Mouse (Mus musculus): Measurements from ENCODE around the gene Atpaf1. TPM values are rescaled to one million over a fixed set of nuclear protein-coding genes. Genes with fewer than 3 reads are reported as not detected.

The Atpaf1 gene
- polyA plus RNA-seq, 1 experiment = 60.6 TPM

DNA sequence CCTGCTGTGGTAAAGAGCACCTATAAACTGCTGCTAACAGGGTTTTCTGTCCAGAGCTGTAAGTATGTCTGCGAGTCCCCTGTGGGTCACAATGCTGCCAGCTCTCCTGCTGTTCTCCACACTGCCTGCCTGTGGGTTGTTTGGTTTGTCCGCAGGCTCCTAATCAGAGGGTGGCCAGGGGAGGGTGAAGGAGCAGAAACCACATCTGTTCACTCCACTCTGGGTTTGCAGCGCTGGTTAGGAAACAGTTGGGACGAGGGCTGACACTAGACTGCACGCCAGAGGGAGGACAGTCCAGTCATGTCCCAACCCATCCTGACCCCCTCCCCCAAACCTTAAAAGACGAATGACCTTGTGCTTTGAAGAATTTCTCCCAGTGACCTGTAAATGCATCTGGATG lies 70.5 kb downstream of the Atpaf1 start:
- H3K4me3 ChIP-seq (ENCODE audit: low read depth, low read length) = no peak overlapping the region
- peaks cover 37% of the 10 kb centered on the region for H3K36me3 ChIP-seq (ENCODE audit: control insufficient read depth, insufficient read depth, low read length)
- H3K4me1 ChIP-seq (ENCODE audit: control insufficient read depth, insufficient read depth, insufficient read length, low read length) = no peaks in the 10 kb centered on the region; the same call in 1 of the 2 replicates
- H3K27ac ChIP-seq (ENCODE audit: insufficient read depth, low read depth, low read length) = no peak overlapping the region
- WGBS = 84% methylated on average over 6 of the region's 6 CpGs
- no peaks in the 10 kb centered on the region for H3K27me3 ChIP-seq (ENCODE audit: control insufficient read depth, insufficient read depth, low read length)
- TF ChIP-seq POLR2A (IDR thresholded peaks at IDR 0.05; ENCODE audit: low read depth, low read length) (no peak), CTCF (IDR thresholded peaks at IDR 0.05; ENCODE audit: extremely low read depth, insufficient read length, insufficient replicate concordance, low read depth, low read length) (no peak)

DNA sequence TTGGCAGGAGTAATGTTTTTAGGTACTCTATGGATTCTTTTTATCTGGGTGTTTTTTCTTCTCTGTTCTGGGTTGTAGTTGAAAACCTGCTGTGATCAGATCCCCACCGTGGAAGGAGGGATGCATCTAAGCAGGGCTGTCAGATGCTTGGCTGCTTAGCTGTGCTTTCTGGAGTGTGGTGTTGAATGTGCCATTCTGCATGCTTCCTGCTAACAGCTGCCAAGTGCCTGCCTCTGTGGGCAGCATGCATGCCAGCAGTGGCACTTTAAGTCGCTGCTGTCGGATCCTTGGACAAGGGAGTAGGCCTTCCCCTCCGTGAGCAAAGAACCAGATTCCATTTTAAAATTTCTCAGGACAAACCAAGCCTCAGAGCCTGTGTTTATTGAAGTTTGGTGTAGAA lies 71.0 kb downstream of the Atpaf1 start:
- Histone ChIP-seq H3K27me3 (ENCODE audit: control insufficient read depth, insufficient read depth, low read length) (no peaks in the 10 kb centered on the region), H3K4me3 (ENCODE audit: low read depth, low read length) (no peak overlapping the region), H3K27ac (ENCODE audit: insufficient read depth, low read depth, low read length) (no peak overlapping the region), H3K4me1 (ENCODE audit: control insufficient read depth, insufficient read depth, insufficient read length, low read length) (no peaks in the 10 kb centered on the region), H3K36me3 (ENCODE audit: control insufficient read depth, insufficient read depth, low read length) (peaks cover 40% of the 10 kb centered on the region)
- no peak for TF ChIP-seq CTCF (IDR thresholded peaks at IDR 0.05; ENCODE audit: extremely low read depth, insufficient read length, insufficient replicate concordance, low read depth, low read length)
- no peak for TF ChIP-seq POLR2A (IDR thresholded peaks at IDR 0.05; ENCODE audit: low read depth, low read length)
- 74% methylated on average over 4 of the region's 4 CpGs for WGBS

DNA sequence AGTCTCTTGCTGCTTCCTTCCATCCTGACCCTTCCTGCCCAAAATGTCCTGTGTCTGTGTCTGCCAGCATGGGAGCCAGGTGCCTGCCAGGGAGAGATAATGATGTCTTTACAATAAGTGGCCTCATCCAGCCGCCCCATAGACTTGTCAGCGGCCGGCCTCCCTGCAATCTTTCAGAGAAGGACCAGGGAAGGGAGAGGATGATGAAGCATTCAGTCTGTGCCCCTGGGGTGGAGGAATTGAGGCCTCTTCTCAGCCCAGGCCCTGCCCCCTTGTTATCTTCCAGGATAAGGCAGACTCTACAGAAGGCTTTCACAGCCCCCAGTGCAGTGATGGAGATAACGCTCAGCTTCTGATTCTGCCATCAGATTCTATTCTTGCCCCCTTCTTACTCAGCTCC lies 71.7 kb downstream of the Atpaf1 start:
- no peak overlapping the region for H3K27ac ChIP-seq (ENCODE audit: insufficient read depth, low read depth, low read length)
- no peak for TF ChIP-seq CTCF (IDR thresholded peaks at IDR 0.05; ENCODE audit: extremely low read depth, insufficient read length, insufficient replicate concordance, low read depth, low read length)
- no peak for TF ChIP-seq POLR2A (IDR thresholded peaks at IDR 0.05; ENCODE audit: low read depth, low read length)
- 93% methylated on average over 4 of the region's 4 CpGs for WGBS
- no peaks in the 10 kb centered on the region for H3K27me3 ChIP-seq (ENCODE audit: control insufficient read depth, insufficient read depth, low read length)
- H3K4me1 ChIP-seq (ENCODE audit: control insufficient read depth, insufficient read depth, insufficient read length, low read length) = no peaks in the 10 kb centered on the region
- no peak overlapping the region for H3K4me3 ChIP-seq (ENCODE audit: low read depth, low read length)
- peaks cover 39% of the 10 kb centered on the region for H3K36me3 ChIP-seq (ENCODE audit: control insufficient read depth, insufficient read depth, low read length)

DNA sequence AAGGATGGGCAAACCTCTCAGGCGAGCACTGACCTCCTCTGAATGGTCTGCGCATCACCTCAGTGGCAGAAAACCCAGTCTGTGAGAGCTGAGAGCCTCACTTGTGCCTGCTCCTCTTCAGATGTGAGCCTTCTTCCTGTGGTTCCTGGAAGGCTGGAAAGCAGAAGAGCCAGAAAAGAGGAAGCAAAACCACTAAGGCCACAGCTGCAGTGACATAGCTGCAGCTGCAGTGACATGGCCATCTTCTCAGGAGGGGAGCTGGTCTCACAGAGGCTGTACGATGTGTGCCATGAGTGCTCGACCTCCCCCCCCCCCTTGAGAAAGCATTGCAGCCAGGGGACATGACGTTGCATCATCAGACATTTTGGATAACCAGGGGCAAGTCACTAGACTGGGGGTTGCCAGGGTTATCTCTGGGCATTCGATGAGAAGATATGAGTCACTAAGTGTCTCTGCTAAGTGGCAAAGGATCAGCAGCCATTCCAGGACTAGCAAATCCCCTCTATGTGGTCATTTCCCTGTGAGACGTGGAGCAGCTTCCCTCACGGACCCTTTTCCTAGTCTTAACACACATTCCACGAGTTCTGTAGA lies 72.8 kb downstream of the Atpaf1 start:
- TF ChIP-seq CTCF (IDR thresholded peaks at IDR 0.05; ENCODE audit: extremely low read depth, insufficient read length, insufficient replicate concordance, low read depth, low read length) = no peak
- TF ChIP-seq POLR2A (IDR thresholded peaks at IDR 0.05; ENCODE audit: low read depth, low read length) = no peak
- Histone ChIP-seq H3K36me3 (ENCODE audit: control insufficient read depth, insufficient read depth, low read length) (peaks cover 45% of the 10 kb centered on the region), H3K27me3 (ENCODE audit: control insufficient read depth, insufficient read depth, low read length) (no peaks in the 10 kb centered on the region), H3K4me3 (ENCODE audit: low read depth, low read length) (no peak overlapping the region), H3K4me1 (ENCODE audit: control insufficient read depth, insufficient read depth, insufficient read length, low read length) (no peaks in the 10 kb centered on the region), H3K27ac (ENCODE audit: insufficient read depth, low read depth, low read length) (no peak overlapping the region)
- 79% methylated on average over 9 of the region's 9 CpGs for whole genome bisulfite sequencing

DNA sequence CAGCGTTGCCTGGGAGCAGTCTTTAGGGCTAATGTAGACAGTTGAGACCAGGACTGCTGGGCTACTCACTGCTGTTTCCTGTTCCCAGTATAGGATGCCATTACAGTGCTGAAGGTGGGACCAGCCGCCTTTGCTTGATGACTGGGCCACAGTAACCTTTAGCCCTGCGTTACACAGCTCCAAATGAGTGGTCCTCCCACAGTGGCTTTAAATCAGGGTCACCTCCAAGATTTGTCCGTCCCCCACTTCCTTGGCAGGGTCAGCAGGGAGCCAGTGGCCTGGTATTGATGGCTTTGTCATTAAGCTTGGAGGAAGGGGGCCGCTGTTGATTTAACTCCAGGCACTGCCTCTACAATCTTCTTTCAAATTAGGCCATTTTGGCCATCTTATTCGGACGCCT lies 78.7 kb downstream of the Atpaf1 start:
- 90% methylated on average over 7 of the region's 7 CpGs for WGBS
- TF ChIP-seq POLR2A (IDR thresholded peaks at IDR 0.05; ENCODE audit: low read depth, low read length) = no peak
- peaks cover 57% of the 10 kb centered on the region for H3K36me3 ChIP-seq (ENCODE audit: control insufficient read depth, insufficient read depth, low read length)
- H3K4me3 ChIP-seq (ENCODE audit: low read depth, low read length) = no peak overlapping the region
- H3K27ac ChIP-seq (ENCODE audit: insufficient read depth, low read depth, low read length) = no peak overlapping the region
- H3K4me1 ChIP-seq (ENCODE audit: control insufficient read depth, insufficient read depth, insufficient read length, low read length) = no peaks in the 10 kb centered on the region
- H3K27me3 ChIP-seq (ENCODE audit: control insufficient read depth, insufficient read depth, low read length) = no peaks in the 10 kb centered on the region

DNA sequence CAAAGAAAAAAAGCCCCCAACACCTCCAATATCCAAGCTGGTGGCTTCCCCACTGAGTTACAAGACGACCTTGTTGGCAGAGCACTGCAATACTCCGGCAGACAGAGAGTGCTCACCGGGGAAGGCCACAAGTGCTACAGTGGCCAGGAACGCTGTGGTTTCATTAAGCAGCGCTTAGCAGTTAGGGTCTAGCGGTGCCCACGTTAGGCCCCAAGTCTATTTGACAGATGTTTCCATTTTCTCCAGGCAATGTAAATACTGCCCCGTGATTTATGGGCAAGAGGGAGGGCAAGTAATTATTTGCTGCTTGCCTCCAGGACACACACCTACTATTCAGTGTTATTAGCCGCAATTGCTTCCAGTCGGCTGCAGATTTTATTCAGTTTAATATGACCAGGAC lies 79.3 kb downstream of the Atpaf1 start:
- peaks cover 62% of the 10 kb centered on the region for H3K36me3 ChIP-seq (ENCODE audit: control insufficient read depth, insufficient read depth, low read length)
- H3K4me3 ChIP-seq (ENCODE audit: low read depth, low read length) = no peak overlapping the region
- no peak overlapping the region for H3K27ac ChIP-seq (ENCODE audit: insufficient read depth, low read depth, low read length)
- no peaks in the 10 kb centered on the region for H3K4me1 ChIP-seq (ENCODE audit: control insufficient read depth, insufficient read depth, insufficient read length, low read length)
- 66% methylated on average over 10 of the region's 10 CpGs for WGBS
- TF ChIP-seq CTCF (IDR thresholded peaks at IDR 0.05; ENCODE audit: extremely low read depth, insufficient read length, insufficient replicate concordance, low read depth, low read length) = no peak
- TF ChIP-seq POLR2A (IDR thresholded peaks at IDR 0.05; ENCODE audit: low read depth, low read length) = no peak
- no peaks in the 10 kb centered on the region for H3K27me3 ChIP-seq (ENCODE audit: control insufficient read depth, insufficient read depth, low read length)

Other genes starting within 250 kb of the Atpaf1 start
- gene Cyp4a31, start 221.2 kb upstream of the Atpaf1 start, polyA plus RNA-seq (2012; rRNA removed) = not detected in 2 replicates
- gene Cyp4a32, start 183.8 kb upstream of the Atpaf1 start, polyA plus RNA-seq (2012; rRNA removed) = 0.06 TPM in 1 of 2 replicates, not detected in the other
- gene Cyp4b1, start 137.1 kb upstream of the Atpaf1 start, polyA plus RNA-seq (2012; rRNA removed) = 41.0 and 213 TPM in 2 replicates
- 20.2 and 40.8 TPM in 2 replicates for gene Efcab14, start 47.1 kb upstream of the Atpaf1 start, polyA plus RNA-seq (2012; rRNA removed)
- gene Tex38, start 3.8 kb upstream of the Atpaf1 start, polyA plus RNA-seq (2012; rRNA removed) = not detected in 2 replicates
- gene Mob3c, start 43.3 kb downstream of the Atpaf1 start, polyA plus RNA-seq (2012; rRNA removed) = 34.6 and 101 TPM in 2 replicates
- 25.3 and 26.8 TPM in 2 replicates for gene Mknk1, start 54.4 kb downstream of the Atpaf1 start, polyA plus RNA-seq (2012; rRNA removed)
- gene Kncn, start 99.6 kb downstream of the Atpaf1 start, polyA plus RNA-seq (2012; rRNA removed) = not detected in 2 replicates
- gene 6430628N08Rik, start 105.9 kb downstream of the Atpaf1 start, polyA plus RNA-seq (2012; rRNA removed) = not detected in 2 replicates
- not detected in 2 replicates for gene Dmbx1, start 155.1 kb downstream of the Atpaf1 start, polyA plus RNA-seq (2012; rRNA removed)
- gene Faah, start 233.1 kb downstream of the Atpaf1 start, polyA plus RNA-seq (2012; rRNA removed) = 57.9 and 89.2 TPM in 2 replicates

Measured in small intestine, adult 2 months (tissue).